ENCODE assay signal across 10 mouse cellular contexts in the genomic region with DNA sequence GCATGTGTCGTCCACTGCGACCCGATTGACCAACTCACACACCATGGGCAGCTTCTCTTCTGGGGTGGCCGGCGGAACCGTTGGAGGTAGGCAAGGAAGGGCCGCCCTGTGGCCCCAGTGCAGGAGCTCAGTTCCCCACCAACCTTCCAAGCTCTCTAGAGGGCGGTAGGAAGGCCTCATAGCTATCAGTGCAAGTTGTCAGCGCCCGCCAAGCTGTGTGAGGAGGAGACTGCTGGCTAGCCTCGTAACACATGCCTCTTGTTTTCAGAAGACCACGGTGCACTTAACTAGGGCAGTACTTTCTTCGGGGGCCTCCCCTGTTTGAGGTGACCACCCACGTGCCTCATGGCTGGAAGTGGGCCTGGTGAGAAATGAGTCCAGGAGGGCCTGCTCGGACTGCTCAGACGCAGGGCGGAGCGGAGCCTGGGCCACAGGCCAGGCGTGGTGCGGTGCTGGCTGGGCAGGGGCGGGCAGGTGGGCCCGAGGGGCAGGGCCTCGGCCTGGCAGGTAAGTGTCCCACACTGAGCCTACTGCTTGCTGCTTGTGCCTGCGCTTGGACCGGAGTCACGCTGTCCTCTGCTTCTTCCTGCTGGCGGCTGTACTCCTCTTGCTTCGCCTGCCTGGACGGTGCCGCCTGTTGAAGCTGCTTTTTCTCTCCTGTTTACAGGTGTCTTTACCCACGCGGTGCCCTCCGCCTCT. TPM values are rescaled to one million over a fixed set of nuclear protein-coding genes. Genes with fewer than 3 reads are reported as not detected.
DNase-seq lines count a peak whose midpoint lies in the region; ATAC-seq and TF ChIP-seq lines count a peak whose summit lies in the region.
"Had no signal": no experiment of that assay in that cellular context is flagged by ENCODE, and none has a peak within 500 bp of the region (broad histone marks: within the 10 kb centered on the region; RNA-seq: fewer than 3 reads in every experiment).

No protein-coding gene starts in this region.

- 24% methylated on average over 33 of the region's 33 CpGs for WGBS in cerebellum, adult 2 months
- 81% methylated on average over 33 of the region's 33 CpGs for WGBS in kidney, embryonic 15.5 days
- 81% methylated on average over 33 of the region's 33 CpGs for WGBS in kidney, embryonic 16.5 days
- WGBS in stomach, embryonic 15.5 days = 74% methylated on average over 33 of the region's 33 CpGs

- no peak for DNase-seq in cerebellum, adult 2 months
- DNase-seq in cerebellum, adult 9-11 months = no peak
- peak; percentile 39 for DNase-seq in thymus, postnatal 14 days
- DNase-seq in thymus, postnatal 0 days (ENCODE audit: low spot score) = no peak
- no peak for DNase-seq in layer of hippocampus, adult 18-20 months (ENCODE audit: low spot score in 2 of 2)

- no peaks in the 10 kb centered on the region for H3K27me3 ChIP-seq in cerebellum, adult 2 months (ENCODE audit: control insufficient read depth, insufficient read depth, low read length)
- no peaks in the 10 kb centered on the region for H3K27me3 ChIP-seq in kidney, embryonic 15.5 days
- H3K27me3 ChIP-seq in kidney, embryonic 16.5 days (ENCODE audit: insufficient read depth, low read length) = no peaks in the 10 kb centered on the region
- no peaks in the 10 kb centered on the region for H3K27me3 ChIP-seq in stomach, embryonic 15.5 days (replicated peaks)

- TF ChIP-seq POLR2A in cerebellum, adult 2 months (IDR thresholded peaks at IDR 0.05; ENCODE audit: borderline replicate concordance, insufficient read depth, low read length) = no peak

- peaks cover 57% of the 10 kb centered on the region for H3K4me1 ChIP-seq in cerebellum, adult 2 months (ENCODE audit: control insufficient read depth, insufficient read depth, low read length)
- peaks cover 23% of the 10 kb centered on the region for H3K4me1 ChIP-seq in kidney, embryonic 15.5 days
- peaks cover 12% of the 10 kb centered on the region for H3K4me1 ChIP-seq in kidney, embryonic 16.5 days (ENCODE audit: insufficient read depth, low read length)
- H3K4me1 ChIP-seq in stomach, embryonic 15.5 days = peaks cover 11% of the 10 kb centered on the region

- no peak overlapping the region for H3K4me2 ChIP-seq in kidney, embryonic 15.5 days
- no peak overlapping the region for H3K4me2 ChIP-seq in kidney, embryonic 16.5 days (replicated peaks; ENCODE audit: low read depth, low read length)
- no peak overlapping the region for H3K4me2 ChIP-seq in stomach, embryonic 15.5 days

- H3K9me3 ChIP-seq in kidney, embryonic 15.5 days (replicated peaks) = no peaks in the 10 kb centered on the region
- H3K9me3 ChIP-seq in kidney, embryonic 16.5 days (ENCODE audit: low read length) = no peaks in the 10 kb centered on the region
- no peaks in the 10 kb centered on the region for H3K9me3 ChIP-seq in stomach, embryonic 15.5 days

- H3K4me3 ChIP-seq in cerebellum, adult 2 months (replicated peaks; ENCODE audit: insufficient read depth, low read depth, low read length) = no peak overlapping the region
- H3K4me3 ChIP-seq in kidney, embryonic 15.5 days (replicated peaks) = no peak overlapping the region
- H3K4me3 ChIP-seq in kidney, embryonic 16.5 days (ENCODE audit: low read length) = no peak overlapping the region
- no peak overlapping the region for H3K4me3 ChIP-seq in stomach, embryonic 15.5 days (replicated peaks)

- ATAC-seq in kidney, embryonic 15.5 days (replicated peaks; ENCODE audit: low FRiP score) = no peak
- no peak; the same call in 1 of the 2 replicates for ATAC-seq in kidney, embryonic 16.5 days (ENCODE audit: low FRiP score, low TSS enrichment)
- ATAC-seq in stomach, embryonic 15.5 days (ENCODE audit: insufficient read depth, low FRiP score, low read depth) = no peak

- no peak overlapping the region for H3K9ac ChIP-seq in kidney, embryonic 15.5 days
- H3K9ac ChIP-seq in kidney, embryonic 16.5 days (replicated peaks; ENCODE audit: low read length) = no peak overlapping the region
- H3K9ac ChIP-seq in stomach, embryonic 15.5 days = no peak overlapping the region

- peak overlapping the region; percentile 96 for H3K27ac ChIP-seq in cerebellum, adult 2 months (ENCODE audit: insufficient read depth, low read length)
- 0 out of 2 replicates have a peak overlapping the region, but pooled peaks have one; percentile 19 for H3K27ac ChIP-seq in kidney, embryonic 15.5 days
- H3K27ac ChIP-seq in kidney, embryonic 16.5 days (ENCODE audit: low read length) = no peak overlapping the region
- peak overlapping the region; percentile 35; the same call in 1 of the 2 replicates for H3K27ac ChIP-seq in stomach, embryonic 15.5 days

- H3K36me3 ChIP-seq in kidney, embryonic 15.5 days = peaks cover 99% of the 10 kb centered on the region
- peaks cover 80% of the 10 kb centered on the region for H3K36me3 ChIP-seq in kidney, embryonic 16.5 days (ENCODE audit: insufficient read depth, low read length)
- H3K36me3 ChIP-seq in stomach, embryonic 15.5 days = peaks cover 60% of the 10 kb centered on the region

- no peak for TF ChIP-seq CTCF in cerebellum, adult 2 months (IDR thresholded peaks at IDR 0.05; ENCODE audit: borderline replicate concordance, insufficient read depth, low read depth, low read length)

RNA-seq across cellular contexts. Expression of a gene that starts 6.4 kb away (rescaled TPM):
- 52.0 and 66.4 TPM in 2 replicates for polyA plus RNA-seq in cerebellum, adult 2 months (2012; rRNA removed)
- 78.2 and 92.6 TPM in 2 replicates for polyA plus RNA-seq in kidney, embryonic 15.5 days (2015; fragmentation: Nextera tagmentation; extraction: Ambion mirVana)
- 71.2 and 87.3 TPM in 2 replicates for polyA plus RNA-seq in kidney, embryonic 16.5 days (2015; fragmentation: Nextera tagmentation; extraction: Ambion mirVana)
- 62.7 and 80.3 TPM in 2 replicates for polyA plus RNA-seq in thymus, postnatal 0 days (2015; fragmentation: Nextera tagmentation; extraction: Ambion mirVana)
- polyA plus RNA-seq in stomach, embryonic 15.5 days (2015; fragmentation: Nextera tagmentation; extraction: Ambion mirVana) = 52.6 and 62.0 TPM in 2 replicates
- total RNA-seq in layer of hippocampus, adult 18-20 months (2021) = 10 to 100 TPM; 52.3 to 57.3 TPM

RNA-seq across cellular contexts. Expression of a gene that starts 6.8 kb away (rescaled TPM):
- polyA plus RNA-seq in cerebellum, adult 2 months (2012; rRNA removed) = 106 and 122 TPM in 2 replicates
- polyA plus RNA-seq in kidney, embryonic 15.5 days (2015; fragmentation: Nextera tagmentation; extraction: Ambion mirVana) = 126 and 130 TPM in 2 replicates
- polyA plus RNA-seq in kidney, embryonic 16.5 days (2015; fragmentation: Nextera tagmentation; extraction: Ambion mirVana) = 123 and 129 TPM in 2 replicates
- polyA plus RNA-seq in thymus, postnatal 0 days (2015; fragmentation: Nextera tagmentation; extraction: Ambion mirVana) = 137 and 140 TPM in 2 replicates
- polyA plus RNA-seq in stomach, embryonic 15.5 days (2015; fragmentation: Nextera tagmentation; extraction: Ambion mirVana) = 117 and 118 TPM in 2 replicates
- total RNA-seq in layer of hippocampus, adult 18-20 months (2021) = 10 to 100 TPM; 63.3 to 71.2 TPM

RNA-seq across cellular contexts. Expression of a gene that starts 13.4 kb away (rescaled TPM):
- polyA plus RNA-seq in cerebellum, adult 2 months (2012; rRNA removed) = 3.0 and 4.3 TPM in 2 replicates
- 0.09 TPM in 1 of 2 replicates, not detected in the other for polyA plus RNA-seq in kidney, embryonic 15.5 days (2015; fragmentation: Nextera tagmentation; extraction: Ambion mirVana)
- polyA plus RNA-seq in kidney, embryonic 16.5 days (2015; fragmentation: Nextera tagmentation; extraction: Ambion mirVana) = 0.70 TPM in 1 of 2 replicates, not detected in the other
- 0.08 TPM in 2 replicates for polyA plus RNA-seq in thymus, postnatal 0 days (2015; fragmentation: Nextera tagmentation; extraction: Ambion mirVana)
- polyA plus RNA-seq in stomach, embryonic 15.5 days (2015; fragmentation: Nextera tagmentation; extraction: Ambion mirVana) = not detected in 2 replicates
- total RNA-seq in layer of hippocampus, adult 18-20 months (2021) = 1 to 10 TPM; 3.3 to 3.6 TPM
- total RNA-seq: monocyte, adult 5-6 weeks had no signal
- polyA plus RNA-seq: lung, embryonic 16.5 days had no signal

RNA-seq across cellular contexts. Expression of a gene that starts 21.7 kb away (rescaled TPM):
- 0.27 and 0.38 TPM in 2 replicates for polyA plus RNA-seq in cerebellum, adult 2 months (2012; rRNA removed)
- 5.6 and 5.7 TPM in 2 replicates for polyA plus RNA-seq in kidney, embryonic 15.5 days (2015; fragmentation: Nextera tagmentation; extraction: Ambion mirVana)
- polyA plus RNA-seq in kidney, embryonic 16.5 days (2015; fragmentation: Nextera tagmentation; extraction: Ambion mirVana) = 4.5 and 4.6 TPM in 2 replicates
- 0.15 and 0.29 TPM in 2 replicates for polyA plus RNA-seq in thymus, postnatal 0 days (2015; fragmentation: Nextera tagmentation; extraction: Ambion mirVana)
- polyA plus RNA-seq in stomach, embryonic 15.5 days (2015; fragmentation: Nextera tagmentation; extraction: Ambion mirVana) = 1.0 and 1.4 TPM in 2 replicates
- total RNA-seq in layer of hippocampus, adult 18-20 months (2021) = 1 to 10 TPM; 2.2 to 3.0 TPM
- total RNA-seq: monocyte, adult 5-6 weeks had no signal

RNA-seq across cellular contexts. Expression of a gene that starts 34.8 kb away (rescaled TPM):
- polyA plus RNA-seq in cerebellum, adult 2 months (2012; rRNA removed) = 776 and 779 TPM in 2 replicates
- polyA plus RNA-seq in kidney, embryonic 15.5 days (2015; fragmentation: Nextera tagmentation; extraction: Ambion mirVana) = 1,583 and 1,739 TPM in 2 replicates
- 1,744 and 2,086 TPM in 2 replicates for polyA plus RNA-seq in kidney, embryonic 16.5 days (2015; fragmentation: Nextera tagmentation; extraction: Ambion mirVana)
- 2,037 and 2,048 TPM in 2 replicates for polyA plus RNA-seq in thymus, postnatal 0 days (2015; fragmentation: Nextera tagmentation; extraction: Ambion mirVana)
- polyA plus RNA-seq in stomach, embryonic 15.5 days (2015; fragmentation: Nextera tagmentation; extraction: Ambion mirVana) = 1,556 and 1,602 TPM in 2 replicates
- total RNA-seq in layer of hippocampus, adult 18-20 months (2021) = 100 to 1,000 TPM; 518 to 519 TPM
